Mouse (Mus musculus) ovary, adult 10 weeks (tissue): ENCODE results near the gene D630039A03Rik. TPM values are rescaled to one million over a fixed set of nuclear protein-coding genes. Genes with fewer than 3 reads are reported as not detected.

Source experiments
- polyA plus RNA-seq: library from polyadenylated mRNA; stranded (reverse); fragments of 350-450 nt; fragmentation: Illumina TruSeq; extraction: RNeasy Lipid Tissue Mini Kit (QIAGEN cat#74804); gene quantifications from one replicate; pipeline ENCODE4 v1.2.3, GENCODE M21; 2014

Gene D630039A03Rik
- 6.3 TPM for polyA plus RNA-seq

DNA sequence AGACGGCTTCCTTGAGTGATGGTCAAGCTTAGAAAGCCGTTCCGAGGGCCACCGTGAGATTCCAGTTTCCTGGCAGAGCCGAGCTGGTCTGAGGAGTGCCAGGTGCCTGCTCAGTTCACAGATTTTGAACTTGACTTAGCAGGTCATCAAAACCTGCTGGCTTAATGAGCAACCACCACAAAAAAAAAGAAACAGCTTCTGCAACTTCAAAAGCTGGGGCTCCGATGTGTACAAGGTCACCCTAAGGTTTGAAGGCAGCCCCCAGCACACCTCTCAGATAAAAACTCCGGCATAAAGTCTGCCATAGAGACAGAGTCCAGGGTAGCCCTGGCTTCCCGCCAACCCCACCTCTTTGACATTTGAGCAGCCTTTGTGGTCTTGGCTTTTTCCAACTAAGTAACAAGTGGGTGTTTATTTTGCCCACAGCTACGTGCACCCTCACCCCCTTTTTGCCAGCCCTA lies at the start of gene D630039A03Rik:
Gene D630039A03Rik, minus strand, starts transcription at position 97 of the 461 bp plus-strand sequence.

DNA sequence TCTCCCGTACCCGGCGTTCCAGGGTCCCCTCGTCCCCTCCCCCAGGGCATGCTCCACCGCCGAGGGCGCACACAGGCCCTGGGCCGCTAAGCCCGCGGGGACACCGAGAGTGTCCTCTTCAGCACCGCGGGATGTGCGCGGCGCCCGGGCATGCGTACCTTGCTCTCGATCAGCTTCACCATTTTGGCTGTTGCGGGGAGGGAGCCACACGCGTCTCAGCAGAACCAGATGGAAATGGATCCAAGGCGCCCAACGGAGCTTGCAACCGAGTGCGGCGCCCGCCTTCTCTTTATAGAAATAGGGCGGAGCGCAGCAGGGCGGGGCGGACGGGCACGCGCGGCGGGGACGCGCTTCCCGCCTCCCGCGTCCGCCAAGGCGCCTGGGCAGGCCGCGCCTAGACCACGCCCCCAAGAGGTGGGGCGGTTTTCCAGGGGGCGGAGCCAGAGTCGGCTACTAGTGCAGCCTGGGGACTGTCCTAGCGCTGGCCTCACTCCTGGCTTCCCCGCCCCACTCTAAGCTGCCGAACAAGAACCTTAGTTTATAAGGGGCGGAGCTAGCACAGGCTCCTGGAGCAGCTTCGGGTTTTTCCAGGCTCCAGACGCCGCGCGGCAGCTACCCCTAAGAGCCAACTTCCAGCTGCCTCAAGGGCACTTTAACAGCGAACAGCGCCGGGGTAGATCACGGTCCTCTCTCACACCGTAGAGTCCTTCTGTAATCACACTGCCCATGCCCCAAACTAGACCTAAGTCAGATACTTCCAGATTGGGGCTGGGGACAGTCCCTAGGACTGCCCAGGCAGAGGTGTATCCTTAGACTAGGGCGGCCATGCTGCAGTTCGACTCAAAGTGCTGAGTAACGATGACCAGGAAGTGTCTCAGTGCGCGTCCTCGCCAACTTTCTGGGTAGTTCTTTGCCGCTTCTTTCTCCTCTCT lies 40.2 kb upstream of the D630039A03Rik start, which contains the start of gene Txn1:
Gene Txn1, minus strand, starts transcription at position 383 of the 932 bp plus-strand sequence.

Other genes with a start within 250 kb of the D630039A03Rik start
- gene Akap2, start 198.6 kb downstream of the D630039A03Rik start, polyA plus RNA-seq = 112 TPM
- gene Txn1, start 40.1 kb upstream of the D630039A03Rik start, polyA plus RNA-seq = 352 TPM
- gene Txndc8, start 92.8 kb upstream of the D630039A03Rik start, polyA plus RNA-seq = not detected